Mouse (Mus musculus) megakaryocyte, embryonic 14.5 days (primary cell): ENCODE data around the gene Rpe.

Experiments
- FLI1 ChIP-seq: IDR thresholded peaks from 2 replicates; pipeline ENCODE4 v1.6.1; 2012; ENCODE audit warnings: low read length, inconsistent platforms, mixed read lengths
- GATA1 ChIP-seq: IDR thresholded peaks from 3 replicates; pipeline ENCODE4 v1.6.1; 2012; ENCODE audit warnings: mixed read lengths, low read length, inconsistent platforms, borderline replicate concordance

DNA sequence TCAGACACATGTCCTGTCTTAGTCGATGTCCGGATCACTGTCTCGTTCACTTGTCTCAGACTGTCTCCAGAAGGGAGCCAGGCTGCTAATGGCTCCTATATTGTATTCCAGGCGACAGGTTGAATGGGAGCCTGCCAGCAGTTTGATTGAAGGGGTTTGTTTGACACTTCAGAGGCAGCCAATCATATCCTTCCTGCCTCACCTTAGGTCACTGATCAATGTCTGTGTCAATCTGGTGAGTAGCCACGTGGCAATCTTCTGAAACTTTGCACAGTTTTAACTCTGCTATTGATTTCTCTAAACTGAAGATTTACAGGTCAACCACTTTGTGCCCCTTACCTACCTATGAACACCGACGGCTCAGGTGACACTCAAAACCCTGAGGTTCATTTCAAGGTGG is 29.2 kb upstream of the Rpe start:
- no peak for TF ChIP-seq GATA1
- no peak for TF ChIP-seq FLI1
